11 mouse cellular contexts compared by ENCODE assay signal in genomic region chr4:130715126-130715525, GRCm38 (mm10). TPM values are rescaled to one million over a fixed set of nuclear protein-coding genes. Genes with fewer than 3 reads are reported as not detected.
A peak's percentile ranks its signal among the peaks of the same experiment; 100 is the strongest.
DNase-seq lines count a peak whose midpoint lies in the region; ATAC-seq and TF ChIP-seq lines count a peak whose summit lies in the region.
"Had no signal": no experiment of that assay in that cellular context is flagged by ENCODE, and none has a peak within 500 bp of the region (broad histone marks: within the 10 kb centered on the region; RNA-seq: fewer than 3 reads in every experiment).

No protein-coding gene starts in this region.

- TF ChIP-seq EP300 in heart, postnatal 0 days (IDR thresholded peaks at IDR 0.05; ENCODE audit: low read depth), result no peak

- 0 out of 2 replicates have a peak overlapping the region, but pooled peaks have one; percentile 20 for H3K27ac ChIP-seq in forebrain, embryonic 10.5 days
- no peak overlapping the region for H3K27ac ChIP-seq in forebrain, embryonic 16.5 days (ENCODE audit: low read length)
- peak overlapping the region; percentile 71 for H3K27ac ChIP-seq in heart, postnatal 0 days (ENCODE audit: low read depth)
- H3K27ac ChIP-seq: hindbrain, embryonic 10.5 days had no signal

- peaks cover 40% of the 10 kb centered on the region for H3K36me3 ChIP-seq in forebrain, embryonic 10.5 days (replicated peaks)
- H3K36me3 ChIP-seq in forebrain, embryonic 16.5 days (ENCODE audit: control insufficient read depth, insufficient read depth), result no peaks in the 10 kb centered on the region
- peaks cover 11% of the 10 kb centered on the region; the same call in 1 of the 2 replicates for H3K36me3 ChIP-seq in heart, postnatal 0 days (replicated peaks; ENCODE audit: control insufficient read depth, insufficient read depth, low read length)

- no peaks in the 10 kb centered on the region for H3K9me3 ChIP-seq in forebrain, embryonic 10.5 days
- H3K9me3 ChIP-seq in forebrain, embryonic 16.5 days (ENCODE audit: control insufficient read depth, low read length), result no peaks in the 10 kb centered on the region
- H3K9me3 ChIP-seq in heart, postnatal 0 days (replicated peaks; ENCODE audit: control insufficient read depth, low read length), result no peaks in the 10 kb centered on the region
- H3K9me3 ChIP-seq: hindbrain, embryonic 10.5 days had no signal

- DNase-seq in forebrain, embryonic 10.5 days (ENCODE audit: extremely low spot score, low spot score), result no peak
- DNase-seq in 416B (ENCODE audit: low read depth), result peak; percentile 49
- peak; percentile 36 for DNase-seq in heart, postnatal 0 days (ENCODE audit: low spot score)
- DNase-seq in frontal cortex, postnatal 36 days (ENCODE audit: low spot score in 2 of 2), result no peak
- DNase-seq in gastrocnemius, adult 8-10 months (ENCODE audit: low spot score in 2 of 2), result no peak
- DNase-seq in ovary, adult 18-20 months (ENCODE audit: low spot score), result no peak
- DNase-seq: cerebellum, adult 8-10 months had no signal

- no peak for ATAC-seq in forebrain, embryonic 16.5 days
- ATAC-seq in heart, postnatal 0 days (ENCODE audit: insufficient read depth, low read depth), result peak; percentile 47; the same call in 1 of the 2 replicates
- peak; percentile 35; the same call in 1 of the 2 replicates for ATAC-seq in megakaryocyte, adult 5-6 weeks (ENCODE audit: poor library complexity, severe bottlenecking)
- ATAC-seq: midbrain, embryonic 16.5 days had no signal

- H3K9ac ChIP-seq in forebrain, embryonic 16.5 days (replicated peaks; ENCODE audit: low read depth, low read length), result no peak overlapping the region
- H3K9ac ChIP-seq in heart, postnatal 0 days (replicated peaks; ENCODE audit: low read depth, low read length), result no peak overlapping the region

- peaks cover 48% of the 10 kb centered on the region for H3K4me1 ChIP-seq in forebrain, embryonic 10.5 days
- H3K4me1 ChIP-seq in forebrain, embryonic 16.5 days (replicated peaks; ENCODE audit: control insufficient read depth, insufficient read depth, low read length), result peaks cover 24% of the 10 kb centered on the region
- H3K4me1 ChIP-seq in heart, postnatal 0 days (ENCODE audit: control insufficient read depth, insufficient read depth), result peaks cover 42% of the 10 kb centered on the region

- no peak overlapping the region for H3K4me2 ChIP-seq in forebrain, embryonic 16.5 days (ENCODE audit: low read length)
- peak overlapping the region; percentile 38 for H3K4me2 ChIP-seq in heart, postnatal 0 days (ENCODE audit: low read depth, low read length)

- no peak overlapping the region for H3K4me3 ChIP-seq in forebrain, embryonic 10.5 days
- no peak overlapping the region for H3K4me3 ChIP-seq in forebrain, embryonic 16.5 days (replicated peaks; ENCODE audit: low read length)
- H3K4me3 ChIP-seq in heart, postnatal 0 days (ENCODE audit: low read depth, low read length), result 0 out of 2 replicates have a peak overlapping the region, but pooled peaks have one; percentile 9
- H3K4me3 ChIP-seq: hindbrain, embryonic 10.5 days had no signal

- no peaks in the 10 kb centered on the region for H3K27me3 ChIP-seq in forebrain, embryonic 10.5 days (ENCODE audit: poor library complexity, severe bottlenecking)
- H3K27me3 ChIP-seq in forebrain, embryonic 16.5 days (replicated peaks; ENCODE audit: control insufficient read depth, insufficient read depth, low read length), result no peaks in the 10 kb centered on the region
- H3K27me3 ChIP-seq in heart, postnatal 0 days (ENCODE audit: control insufficient read depth, insufficient read depth, low read length), result no peaks in the 10 kb centered on the region

- TF ChIP-seq CTCF in heart, postnatal 0 days (IDR thresholded peaks at IDR 0.05; ENCODE audit: low read depth), result no peak

RNA-seq across cellular contexts. Expression of gene Pum1, which starts 52.0 kb away (rescaled TPM):
- polyA plus RNA-seq in forebrain, embryonic 10.5 days (2016; fragmentation: Nextera tagmentation; extraction: Ambion mirVana), result 121 and 126 TPM in 2 replicates
- 137 and 142 TPM in 2 replicates for polyA plus RNA-seq in forebrain, embryonic 16.5 days (2015; fragmentation: Nextera tagmentation; extraction: Ambion mirVana)
- total RNA-seq in heart, postnatal 0 days (2014; rRNA removed; ENCODE audit: low replicate concordance), result 59.5 and 62.4 TPM in 2 replicates
- 28.7 and 30.1 TPM in 2 replicates for polyA plus RNA-seq in heart, postnatal 0 days (2015; fragmentation: Nextera tagmentation; extraction: Ambion mirVana)
- total RNA-seq in megakaryocyte, adult 5-6 weeks (2015), result 37.2 and 37.5 TPM in 2 replicates
- total RNA-seq in megakaryocyte, adult 5-6 weeks (2017), result 31.4 and 32.1 TPM in 2 replicates
- 10 to 100 TPM; 35.2 to 43.9 (median 38.9) TPM for total RNA-seq in gastrocnemius, adult 8-10 months (2022)

Comparison
In these comparisons a context has a peak if more than half of its experiments do, and no peak if none do; other contexts are left out.
1. DNase-seq: peak in 416B (single experiment) and heart, postnatal 0 days (single experiment); none in forebrain, embryonic 10.5 days (single experiment), frontal cortex, postnatal 36 days (0 of 2), gastrocnemius, adult 8-10 months (0 of 2) and ovary, adult 18-20 months (single experiment).